Mouse (Mus musculus) heart, postnatal 4 days (tissue): ENCODE measurements at regions not wholly inside any gene's neighbourhood (a gene's known extent, or its start where the extent isn't known, plus 50 kb on each side); places are given as distances from the start of the nearest gene placed in this dataset.
A peak's percentile ranks its signal among the peaks of the same experiment; 100 is the strongest.

Experiments used
- DNase-seq: peaks from one replicate; pipeline ENCODE4 v3.0.0; 2021

DNA sequence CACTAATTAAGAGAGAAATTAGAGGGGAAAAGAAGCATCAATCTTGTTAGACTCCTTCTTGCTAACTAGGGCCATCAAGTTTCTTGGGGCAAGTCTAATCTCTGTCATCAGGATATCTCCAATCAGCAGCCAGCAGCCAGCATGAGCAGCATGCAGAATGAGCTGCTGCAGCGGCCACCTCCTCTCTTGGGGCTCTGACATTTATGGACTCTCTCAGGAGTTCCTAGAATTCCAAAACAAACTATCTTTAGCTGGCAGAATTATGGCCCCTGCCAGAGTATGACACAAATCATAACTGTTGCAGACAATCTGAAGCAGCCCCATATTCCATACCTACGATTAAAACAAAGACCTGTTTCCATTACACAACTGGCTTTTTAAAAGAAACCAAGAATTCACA, 56.0 kb upstream of the Tfap2a start:
- peak; percentile 9 for DNase-seq

- DNase-seq = no peak
Observed at GRCm38 (mm10) chr13:40792947-40793346, 54.8 kb upstream of the Tfap2a start.

- DNase-seq = no peak
Observed at GRCm38 (mm10) chr13:40788225-40788624, 50.0 kb upstream of the Tfap2a start.
